Mouse (Mus musculus): Measurements from ENCODE around the gene Pde6g.

GRCm38 (mm10) chr11:120418592-120418991 lies 34.7 kb downstream of the Pde6g start:
- TF ChIP-seq CTCF (IDR thresholded peaks at IDR 0.05), result no peak
- no peak for TF ChIP-seq EP300 (IDR thresholded peaks at IDR 0.05)

Measured in lung, postnatal 0 days (tissue).